Mouse (Mus musculus) neural tube, postnatal 0 days (tissue): ENCODE data around the gene Trp53bp2. TPM values are rescaled to one million over a fixed set of nuclear protein-coding genes. Genes with fewer than 3 reads are reported as not detected.

Experiments
- polyA plus RNA-seq: library from polyadenylated mRNA; unstranded; fragments of >200 nt; fragmentation: Nextera tagmentation; extraction: Ambion mirVana; gene quantifications from 2 replicates; pipeline ENCODE4 v1.2.1, GENCODE M21; 2015

The Trp53bp2 gene
- polyA plus RNA-seq = 10.1 and 10.7 TPM in 2 replicates

DNA sequence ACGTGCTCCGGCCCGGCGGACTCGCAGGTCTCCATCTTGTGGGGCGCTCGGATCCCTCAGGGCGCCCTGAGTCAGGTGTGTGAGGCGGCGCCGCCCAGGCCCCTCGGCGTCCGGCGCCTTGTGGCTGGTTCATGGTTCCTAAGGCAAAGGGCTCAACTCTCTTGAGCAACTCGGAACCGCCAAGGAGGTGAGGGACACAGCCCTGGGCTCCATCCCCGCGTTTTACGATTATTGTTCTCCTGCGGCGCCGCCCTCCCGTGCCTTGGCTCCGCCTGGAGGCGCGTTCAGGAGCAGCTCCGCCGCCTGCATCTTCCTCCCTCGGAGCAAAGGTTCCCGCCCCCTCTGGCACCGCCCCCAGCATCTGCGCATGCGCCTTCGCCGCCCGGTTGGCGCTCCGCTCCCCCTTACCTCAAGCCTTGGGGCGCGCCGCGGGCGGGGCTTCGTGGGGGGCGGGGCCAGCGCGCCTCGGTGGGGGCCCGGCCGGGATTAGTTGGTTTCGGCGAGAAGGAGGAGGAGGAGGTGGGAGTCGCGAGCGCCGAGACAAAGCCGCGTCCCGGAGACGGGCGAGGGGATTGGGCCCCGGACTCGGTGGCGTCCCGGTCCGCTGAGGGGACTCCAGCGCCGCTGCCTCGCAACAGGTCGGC, at the start of gene Trp53bp2:
TSS of gene Trp53bp2 (plus strand) at position 489 of the 644 bp plus-strand sequence.

Other genes with a start within 250 kb of the Trp53bp2 start
- gene Vmn1r1, start 244.7 kb upstream of the Trp53bp2 start, polyA plus RNA-seq = not detected in 2 replicates
- 126 and 143 TPM in 2 replicates for gene Degs1, start 126.4 kb upstream of the Trp53bp2 start, polyA plus RNA-seq
- 18.6 and 20.3 TPM in 2 replicates for gene Fbxo28, start 67.5 kb upstream of the Trp53bp2 start, polyA plus RNA-seq
- 81.0 and 82.6 TPM in 2 replicates for gene Capn2, start 108.4 kb downstream of the Trp53bp2 start, polyA plus RNA-seq
- not detected in 2 replicates for gene Capn8, start 155.8 kb downstream of the Trp53bp2 start, polyA plus RNA-seq